Mouse (Mus musculus) left cerebral cortex, postnatal 36 days (tissue): ENCODE measurements around the gene Lhfpl1. TPM values are rescaled to one million over a fixed set of nuclear protein-coding genes. Genes with fewer than 3 reads are reported as not detected.
"Not testable (repeated sequence)": the region's sequence is repeated elsewhere in the genome, so short reads cannot be mapped to it uniquely, and the experiment has no call there.

Experiments
- DNase-seq, 2 experiments: peaks; one replicate each; pipeline ENCODE4 v3.0.0; 2021 to 2022; ENCODE audit warnings: low spot score in 2 of 2, mixed read lengths in 1 of 2
- intact Hi-C: fragments of 180-260 bp; cut with DNase I; formaldehyde crosslinking; loops from one replicate; pipeline ENCODE4 v1.15.1; 2025
- total RNA-seq, 2 experiments: library from RNA; stranded (reverse); gene quantifications; 2 replicates each; pipeline ENCODE4 v1.2.3; 2021

Gene Lhfpl1
- total RNA-seq, result under 1 TPM; 0.20 to 0.44 TPM

DNA sequence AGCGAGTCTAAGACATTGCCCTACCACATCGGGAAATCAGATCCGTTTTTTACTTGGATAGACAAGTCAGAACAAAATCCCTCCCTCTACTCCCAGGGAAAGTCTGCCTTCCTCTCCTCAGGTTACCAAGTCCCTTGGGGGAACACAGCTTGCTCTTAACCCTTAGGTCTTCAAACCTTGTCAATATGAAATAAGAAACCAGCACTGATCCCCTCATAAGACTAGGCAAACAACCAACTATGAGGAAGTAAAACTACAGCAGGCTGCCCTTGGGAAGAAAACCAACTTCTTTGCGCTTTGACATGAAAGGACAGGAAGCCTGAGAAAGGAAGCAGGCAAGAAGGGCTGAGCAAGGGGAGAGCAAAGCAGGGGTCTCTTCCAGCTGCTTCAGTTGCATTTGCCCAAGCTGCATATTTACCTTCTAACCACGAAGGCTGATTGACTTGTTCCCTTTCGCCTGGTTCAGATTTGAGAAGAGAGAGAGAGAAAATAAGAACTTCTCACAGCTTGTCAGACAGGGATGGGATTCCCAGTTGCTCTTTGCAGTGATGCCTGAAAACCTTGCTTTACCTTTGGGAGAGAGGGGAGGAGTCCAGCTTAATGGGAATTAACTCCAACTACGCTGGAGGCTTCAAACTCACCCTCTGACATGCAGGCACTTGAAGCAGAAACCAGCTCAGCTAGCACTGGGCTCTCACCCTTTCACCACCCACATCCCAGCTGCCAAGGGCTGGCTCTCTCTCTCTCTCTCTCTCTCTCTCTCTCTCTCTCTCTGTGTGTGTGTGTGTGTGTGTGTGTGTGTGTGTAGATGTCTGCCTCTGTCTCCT lies at the start of gene Lhfpl1:
Lhfpl1 (minus strand) TSS at position 713 of the 827 bp plus-strand sequence.
- intact Hi-C loops, result no loop called here
- DNase-seq, result peak in 1 of 2 experiments; percentile 3

DNA sequence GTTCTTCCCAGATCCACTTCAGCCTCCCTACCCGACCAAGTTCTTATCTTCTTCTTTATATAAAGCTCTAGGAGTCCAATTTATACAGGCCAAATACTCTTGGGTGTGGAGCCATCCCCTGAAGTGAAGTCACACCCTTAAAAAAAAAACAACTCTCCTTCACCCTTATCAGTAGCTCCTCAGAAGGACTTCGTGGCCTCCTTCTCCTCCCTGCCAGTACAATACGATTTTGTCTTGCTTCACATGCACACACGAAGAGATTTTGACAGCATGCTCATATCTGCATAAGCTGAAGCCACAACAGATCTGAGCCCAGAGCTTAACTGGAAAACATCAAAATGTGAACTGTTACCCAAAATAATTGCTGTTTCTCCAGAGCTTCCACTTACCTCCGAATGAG lies 22.9 kb upstream of the Lhfpl1 start:
- intact Hi-C loops, result no loop called here
- no peak for DNase-seq

DNA sequence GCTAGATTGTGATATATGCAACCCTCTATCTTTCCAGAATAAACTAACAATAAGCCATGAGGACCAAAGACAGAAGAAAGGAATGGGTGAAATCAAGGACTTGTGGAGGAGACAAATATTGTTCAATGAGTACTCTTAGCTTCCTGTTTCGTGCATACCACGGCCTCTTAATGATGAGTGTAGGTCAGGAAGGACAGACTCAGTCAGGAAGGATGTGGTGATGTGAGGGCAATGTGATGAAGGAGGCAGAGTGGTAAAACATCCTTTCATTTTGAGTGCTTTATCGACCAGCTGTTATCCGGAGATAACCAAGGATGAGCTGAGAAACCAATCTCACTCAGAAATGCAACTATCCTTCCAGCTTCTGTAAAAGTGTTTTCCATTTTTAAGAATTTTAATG lies 13.6 kb upstream of the Lhfpl1 start:
- no peak for DNase-seq
- intact Hi-C loops, result no loop called here

DNA sequence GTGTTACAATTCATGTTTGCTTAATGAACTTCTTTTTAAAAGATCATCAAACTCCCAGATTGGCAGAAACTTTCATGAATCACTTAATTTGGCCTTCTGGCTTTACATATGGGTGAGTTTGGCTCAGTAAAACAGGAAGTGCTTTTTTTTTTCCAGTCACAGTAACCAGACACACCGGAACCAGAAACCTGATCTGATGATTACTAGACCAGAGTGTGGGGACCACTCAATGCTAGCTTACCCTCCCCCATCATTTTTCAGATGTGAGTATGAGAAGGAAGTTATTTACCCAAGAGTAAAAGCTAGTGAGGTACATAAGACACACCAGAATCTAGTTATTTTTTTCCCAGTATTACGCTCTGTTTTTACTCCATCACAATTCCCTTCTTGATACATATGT lies 6.5 kb downstream of the Lhfpl1 start:
- no peak for DNase-seq
- intact Hi-C loops, result no loop called here

DNA sequence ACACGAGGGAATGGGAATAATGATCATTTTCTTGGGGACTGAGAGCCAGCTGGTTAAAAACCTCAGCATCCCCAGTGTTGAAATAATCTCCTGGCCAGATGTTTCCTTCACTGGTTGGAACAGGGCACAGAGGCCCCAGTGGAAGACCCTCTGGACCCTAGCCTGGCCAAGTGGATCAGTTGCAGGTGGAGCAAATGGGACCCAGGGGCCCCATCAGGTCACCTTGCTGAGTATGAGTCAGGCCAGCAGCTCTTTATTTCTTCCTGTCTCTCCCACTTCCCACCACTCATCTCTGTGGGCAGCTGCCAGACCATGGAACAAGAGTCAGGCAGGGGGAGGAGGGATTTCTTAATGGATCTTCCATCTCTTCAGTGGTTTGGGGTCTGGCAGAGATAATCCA lies 12.7 kb downstream of the Lhfpl1 start:
- DNase-seq, result no peak
- intact Hi-C loops, result no loop called here

DNA sequence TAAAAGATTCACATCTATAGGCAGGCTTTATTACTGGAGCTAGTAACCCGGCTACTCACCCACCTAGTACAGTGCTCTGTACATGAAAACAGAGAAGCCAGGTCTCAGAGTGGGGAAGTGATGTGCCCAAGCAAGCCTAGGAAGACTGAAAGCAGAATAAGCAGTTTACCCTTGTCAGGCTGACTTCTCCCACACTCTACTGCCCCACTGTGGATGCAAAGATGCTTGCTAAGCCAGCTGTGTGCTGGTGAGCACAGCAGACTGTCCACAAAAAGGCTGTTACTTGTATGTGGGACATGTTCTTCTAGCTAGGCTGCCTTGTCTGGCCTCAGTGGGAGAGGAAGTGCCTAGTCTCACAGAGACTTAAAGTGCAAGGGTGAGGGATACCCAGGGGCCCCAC lies 40.3 kb downstream of the Lhfpl1 start:
- intact Hi-C loops, result loop anchor here (5.0 kb wide), 1 partner anchor 906 kb away; no protein-coding TSS in a partner anchor
- no peak for DNase-seq

DNA sequence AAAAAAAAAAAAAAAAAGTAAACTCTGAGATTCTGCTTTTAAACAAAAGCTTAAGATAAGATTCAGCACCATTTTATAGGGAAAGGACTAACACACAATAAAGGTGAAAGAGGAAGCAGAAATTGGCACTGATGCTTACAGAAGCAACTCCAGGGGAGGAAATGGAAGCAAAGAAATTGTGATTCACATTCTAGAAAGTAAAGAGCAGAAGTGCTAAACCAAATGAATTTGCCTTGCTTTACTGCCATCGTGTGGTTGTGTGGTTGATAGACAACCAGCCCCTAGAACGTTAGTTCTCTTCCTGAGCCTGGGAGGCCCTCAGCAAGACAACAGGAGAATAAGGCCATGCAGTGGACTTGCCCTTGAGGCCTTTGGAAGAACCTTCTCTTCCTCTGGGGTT lies 41.7 kb downstream of the Lhfpl1 start:
- peak; percentile 4 to 11 for DNase-seq
- intact Hi-C loops, result loop anchor here (5.0 kb wide), 1 partner anchor 905 kb away; no protein-coding TSS in a partner anchor

DNA sequence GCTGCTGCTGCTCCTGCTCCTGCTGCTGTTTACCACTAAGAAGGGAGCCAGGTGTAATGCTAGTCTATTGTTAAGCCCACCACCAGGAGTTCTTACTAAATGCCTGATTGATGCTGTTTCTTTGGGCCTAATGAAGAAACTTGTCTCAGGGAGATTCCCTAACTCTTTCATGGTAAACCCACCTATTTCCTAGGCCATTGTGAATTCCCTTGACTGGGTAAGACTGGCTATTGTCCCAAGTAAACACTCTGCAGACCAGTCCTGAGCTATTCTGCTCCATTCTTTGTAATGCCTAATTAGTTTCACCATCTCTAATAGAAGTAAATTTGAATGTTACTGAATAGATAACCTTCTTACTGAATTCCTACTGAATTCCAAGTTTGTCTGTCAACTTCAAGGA lies 48.7 kb downstream of the Lhfpl1 start:
- intact Hi-C loops, DNase-seq: not testable (repeated sequence)

DNA sequence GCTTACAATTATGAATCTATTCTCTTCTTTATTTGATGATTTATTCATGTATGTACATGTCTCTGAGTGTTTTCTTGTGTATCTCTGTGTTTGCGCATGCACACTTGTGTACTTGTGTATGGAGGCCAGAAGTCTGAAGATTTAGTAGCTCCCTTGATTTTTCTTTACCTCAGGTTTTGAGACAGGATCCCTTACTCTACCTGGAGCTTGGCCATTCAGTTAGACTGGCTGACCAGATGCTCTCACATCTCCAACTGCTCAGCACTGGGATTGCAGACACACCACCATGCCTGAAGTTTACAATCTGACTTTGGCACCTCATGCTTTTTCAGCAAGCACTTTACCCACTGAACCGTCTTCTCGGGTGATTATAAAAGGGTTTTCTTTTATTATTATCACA lies 76.7 kb downstream of the Lhfpl1 start:
- intact Hi-C loops, result no loop called here
- no peak for DNase-seq

DNA sequence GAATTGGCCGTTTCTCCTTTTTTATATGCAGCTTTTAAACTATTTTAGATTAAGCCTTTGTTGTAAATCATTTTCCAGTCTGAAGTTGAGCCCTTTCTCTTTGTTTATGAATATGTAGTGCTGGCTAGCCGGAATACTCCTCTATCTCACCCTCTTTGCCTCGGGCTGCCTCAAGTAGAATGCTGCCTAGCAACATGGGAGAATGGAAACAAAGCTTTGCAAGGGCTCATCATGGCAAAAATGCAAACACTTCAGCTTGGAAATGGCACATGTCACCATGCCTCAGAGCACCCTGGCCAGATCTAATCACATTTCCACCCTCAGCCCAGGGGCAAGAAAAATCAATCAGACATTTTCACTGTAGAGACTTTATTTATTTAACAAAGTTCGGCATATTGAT lies 77.1 kb downstream of the Lhfpl1 start:
- no peak for DNase-seq
- intact Hi-C loops, result no loop called here

DNA sequence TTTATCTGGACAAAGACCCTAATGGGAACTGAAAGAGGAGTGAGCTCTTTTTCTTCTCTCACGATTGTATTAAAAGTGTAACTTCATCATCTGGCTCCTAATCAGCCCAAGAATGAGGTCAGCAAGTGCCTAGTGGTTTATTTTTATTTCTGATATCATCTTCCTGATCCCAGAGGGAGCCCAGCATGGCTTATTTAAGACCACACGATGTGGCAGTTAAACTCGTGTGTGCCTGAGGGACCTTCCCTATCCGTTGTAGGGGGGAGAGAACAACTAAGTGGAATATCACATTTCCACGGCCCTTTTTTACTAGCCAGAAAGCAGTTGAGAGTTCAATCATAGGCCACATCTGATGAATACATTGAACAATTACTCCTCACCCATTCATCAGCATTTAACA lies 87.1 kb downstream of the Lhfpl1 start:
- DNase-seq, result no peak
- intact Hi-C loops, result no loop called here

Other genes with a start within 250 kb of the Lhfpl1 start
- 10 to 100 TPM; 18.8 to 28.0 TPM for gene Amot, start 156.1 kb upstream of the Lhfpl1 start, total RNA-seq